In genomic region chr11:96973426-96973964, GRCm38 (mm10) we compare ENCODE assay signal across 8 mouse cellular contexts. TPM values are rescaled to one million over a fixed set of nuclear protein-coding genes. Genes with fewer than 3 reads are reported as not detected.
A peak's percentile ranks its signal among the peaks of the same experiment; 100 is the strongest.
DNase-seq lines count a peak whose midpoint lies in the region; ATAC-seq and TF ChIP-seq lines count a peak whose summit lies in the region.

No protein-coding gene starts in this region.

- no peak for TF ChIP-seq POLR2A in bone marrow macrophage, adult 2 months (IDR thresholded peaks at IDR 0.05; ENCODE audit: borderline replicate concordance, low read depth, low read length)

- H3K9ac ChIP-seq in kidney, embryonic 15.5 days = no peak overlapping the region
- no peak overlapping the region for H3K9ac ChIP-seq in limb, embryonic 15.5 days

- DNase-seq in kidney, adult 11 months = no peak
- peak; percentile 85 for DNase-seq in cerebellum, adult 9-11 months
- no peak for DNase-seq in Muller cell, postnatal 12 days (ENCODE audit: inconsistent ontology term)
- DNase-seq in urinary bladder, adult 18-20 months (ENCODE audit: low spot score in 2 of 2) = no peak
- DNase-seq in frontal cortex, postnatal 25 days (ENCODE audit: low spot score in 2 of 2) = no peak

- no peak overlapping the region for H3K4me2 ChIP-seq in kidney, embryonic 15.5 days
- no peak overlapping the region for H3K4me2 ChIP-seq in limb, embryonic 15.5 days

- WGBS in kidney, embryonic 15.5 days = 88% methylated on average over 5 of the region's 5 CpGs
- 78% methylated on average over 5 of the region's 5 CpGs for WGBS in limb, embryonic 15.5 days

- H3K9me3 ChIP-seq in kidney, embryonic 15.5 days (replicated peaks) = no peaks in the 10 kb centered on the region
- no peaks in the 10 kb centered on the region for H3K9me3 ChIP-seq in limb, embryonic 15.5 days

- H3K36me3 ChIP-seq in kidney, embryonic 15.5 days = no peaks in the 10 kb centered on the region
- H3K36me3 ChIP-seq in limb, embryonic 15.5 days = no peaks in the 10 kb centered on the region

- ATAC-seq in kidney, embryonic 15.5 days (replicated peaks; ENCODE audit: low FRiP score) = no peak
- no peak for ATAC-seq in limb, embryonic 15.5 days (ENCODE audit: insufficient number of reproducible peaks, low FRiP score, low TSS enrichment, low read depth)

- no peaks in the 10 kb centered on the region for H3K27me3 ChIP-seq in kidney, embryonic 15.5 days
- no peaks in the 10 kb centered on the region for H3K27me3 ChIP-seq in limb, embryonic 15.5 days

- H3K27ac ChIP-seq in kidney, embryonic 15.5 days = 0 out of 2 replicates have a peak overlapping the region, but pooled peaks have one; percentile 4
- peak overlapping the region; percentile 24; the same call in 1 of the 2 replicates for H3K27ac ChIP-seq in bone marrow macrophage, adult 2 months (ENCODE audit: insufficient read depth, low read depth, low read length)
- H3K27ac ChIP-seq in limb, embryonic 15.5 days = peak overlapping the region; percentile 47

- TF ChIP-seq CTCF in bone marrow macrophage, adult 2 months (IDR thresholded peaks at IDR 0.05; ENCODE audit: low read depth, low read length) = no peak

- no peak overlapping the region for H3K4me3 ChIP-seq in kidney, embryonic 15.5 days (replicated peaks)
- no peak overlapping the region for H3K4me3 ChIP-seq in bone marrow macrophage, adult 2 months (ENCODE audit: insufficient read depth, low read length)
- no peak overlapping the region for H3K4me3 ChIP-seq in limb, embryonic 15.5 days

- peaks cover 54% of the 10 kb centered on the region for H3K4me1 ChIP-seq in kidney, embryonic 15.5 days
- H3K4me1 ChIP-seq in bone marrow macrophage, adult 2 months (ENCODE audit: control insufficient read depth, insufficient read depth, low read length) = peaks cover 72% of the 10 kb centered on the region
- H3K4me1 ChIP-seq in limb, embryonic 15.5 days = peaks cover 67% of the 10 kb centered on the region

RNA-seq across cellular contexts. Expression of gene Sp2, which starts 9.3 kb away (rescaled TPM):
- polyA plus RNA-seq in kidney, embryonic 15.5 days (2015; fragmentation: Nextera tagmentation; extraction: Ambion mirVana) = 19.9 and 22.7 TPM in 2 replicates
- 18.1 and 22.3 TPM in 2 replicates for polyA plus RNA-seq in bone marrow macrophage, adult 2 months (2012; ENCODE audit: insufficient read depth, insufficient read length, missing spikeins)
- 15.1 and 16.8 TPM in 2 replicates for polyA plus RNA-seq in limb, embryonic 15.5 days (2015; fragmentation: Nextera tagmentation; extraction: Ambion mirVana)

RNA-seq across cellular contexts. Expression of gene Pnpo, which starts 29.7 kb away (rescaled TPM):
- polyA plus RNA-seq in kidney, embryonic 15.5 days (2015; fragmentation: Nextera tagmentation; extraction: Ambion mirVana) = 34.3 and 42.6 TPM in 2 replicates
- 17.5 and 18.1 TPM in 2 replicates for polyA plus RNA-seq in bone marrow macrophage, adult 2 months (2012; ENCODE audit: insufficient read depth, insufficient read length, missing spikeins)
- 33.6 and 37.6 TPM in 2 replicates for polyA plus RNA-seq in limb, embryonic 15.5 days (2015; fragmentation: Nextera tagmentation; extraction: Ambion mirVana)

RNA-seq across cellular contexts. Expression of gene Sp6, which starts 39.7 kb away (rescaled TPM):
- 1.4 and 1.5 TPM in 2 replicates for polyA plus RNA-seq in kidney, embryonic 15.5 days (2015; fragmentation: Nextera tagmentation; extraction: Ambion mirVana)
- 0.31 and 0.37 TPM in 2 replicates for polyA plus RNA-seq in bone marrow macrophage, adult 2 months (2012; ENCODE audit: insufficient read depth, insufficient read length, missing spikeins)
- 27.1 and 30.4 TPM in 2 replicates for polyA plus RNA-seq in limb, embryonic 15.5 days (2015; fragmentation: Nextera tagmentation; extraction: Ambion mirVana)

RNA-seq across cellular contexts. Expression of gene Prr15l, which starts 45.6 kb away (rescaled TPM):
- polyA plus RNA-seq in kidney, embryonic 15.5 days (2015; fragmentation: Nextera tagmentation; extraction: Ambion mirVana) = 37.6 and 38.7 TPM in 2 replicates
- polyA plus RNA-seq in bone marrow macrophage, adult 2 months (2012; ENCODE audit: insufficient read depth, insufficient read length, missing spikeins) = not detected in 2 replicates
- polyA plus RNA-seq in limb, embryonic 15.5 days (2015; fragmentation: Nextera tagmentation; extraction: Ambion mirVana) = 3.4 and 3.6 TPM in 2 replicates

RNA-seq across cellular contexts. Expression of gene Scrn2, which starts 56.2 kb away (rescaled TPM):
- 38.2 and 38.8 TPM in 2 replicates for polyA plus RNA-seq in kidney, embryonic 15.5 days (2015; fragmentation: Nextera tagmentation; extraction: Ambion mirVana)
- 1.5 and 2.2 TPM in 2 replicates for polyA plus RNA-seq in bone marrow macrophage, adult 2 months (2012; ENCODE audit: insufficient read depth, insufficient read length, missing spikeins)
- polyA plus RNA-seq in limb, embryonic 15.5 days (2015; fragmentation: Nextera tagmentation; extraction: Ambion mirVana) = 22.7 and 23.8 TPM in 2 replicates

Comparison
In these comparisons a context has a peak if more than half of its experiments do, and no peak if none do; other contexts are left out.
1. RNA of gene Sp6, which starts 39.7 kb away (polyA plus RNA-seq): 27.1 to 30.4 TPM in limb, embryonic 15.5 days; 1.4 to 1.5 TPM in kidney, embryonic 15.5 days and 0.31 to 0.37 TPM in bone marrow macrophage, adult 2 months; every median in the first group is over 10 times any median in the second.
2. Peak in every context shown above with its lines, with median percentiles within 50 percentile points of each other: H3K27ac ChIP-seq.